Mouse (Mus musculus) neutrophil, adult 5-6 weeks (primary cell): ENCODE data around the gene Coro2a. TPM values are rescaled to one million over a fixed set of nuclear protein-coding genes. Genes with fewer than 3 reads are reported as not detected.
A peak's percentile ranks its signal among the peaks of the same experiment; 100 is the strongest.

ENCODE experiments used
- ATAC-seq: fragments of 151-379, 151-347 bp; 2 replicates; pipeline ENCODE4 v1.8.0; 2017; ENCODE audit warnings: mild to moderate bottlenecking, moderate TSS enrichment; ENCODE audit not compliant: insufficient number of reproducible peaks, poor library complexity, low FRiP score, severe bottlenecking; ENCODE audit errors: extremely low read depth
- total RNA-seq: library from RNA; stranded (forward); fragments of 200-1000 nt; gene quantifications from 2 replicates; pipeline ENCODE4 v1.2.3, GENCODE M21; 2017

Coro2a gene
- total RNA-seq, 1 experiment from 2014 or later, result 36.5 TPM

GRCm38 (mm10) chr4:46568169-46568568 lies 33.8 kb downstream of the Coro2a start:
- ATAC-seq, result no peak

- ATAC-seq, result no peak
Observed at GRCm38 (mm10) chr4:46566931-46567671, 34.9 kb downstream of the Coro2a start.

DNA sequence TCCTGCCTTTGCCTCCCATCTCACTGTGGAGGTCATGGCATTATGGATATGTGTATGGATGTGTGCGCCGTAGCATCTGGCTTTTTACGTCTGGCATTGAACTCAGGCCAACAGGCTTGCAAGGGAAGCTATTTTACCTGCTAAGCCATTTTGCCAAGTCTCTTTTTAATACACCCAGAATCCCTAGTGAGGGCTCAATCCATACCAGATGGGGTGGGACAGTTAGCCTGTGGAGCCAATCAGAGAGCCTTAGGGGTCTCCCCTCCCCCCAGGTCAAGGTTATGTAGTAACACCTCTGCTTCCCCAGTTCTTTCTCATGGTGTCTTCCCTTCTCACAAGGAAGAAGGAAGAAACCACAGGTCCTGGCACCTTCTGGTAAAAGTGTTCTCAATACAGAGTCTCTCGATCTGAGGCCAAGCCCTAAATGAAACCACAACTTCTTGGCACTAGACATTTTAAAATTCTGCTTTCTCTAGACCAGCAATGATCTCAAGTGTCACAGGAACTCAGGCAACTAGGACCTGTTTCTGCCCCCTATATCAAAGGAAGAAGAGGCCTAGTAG lies 36.5 kb downstream of the Coro2a start:
- no peak for ATAC-seq

DNA sequence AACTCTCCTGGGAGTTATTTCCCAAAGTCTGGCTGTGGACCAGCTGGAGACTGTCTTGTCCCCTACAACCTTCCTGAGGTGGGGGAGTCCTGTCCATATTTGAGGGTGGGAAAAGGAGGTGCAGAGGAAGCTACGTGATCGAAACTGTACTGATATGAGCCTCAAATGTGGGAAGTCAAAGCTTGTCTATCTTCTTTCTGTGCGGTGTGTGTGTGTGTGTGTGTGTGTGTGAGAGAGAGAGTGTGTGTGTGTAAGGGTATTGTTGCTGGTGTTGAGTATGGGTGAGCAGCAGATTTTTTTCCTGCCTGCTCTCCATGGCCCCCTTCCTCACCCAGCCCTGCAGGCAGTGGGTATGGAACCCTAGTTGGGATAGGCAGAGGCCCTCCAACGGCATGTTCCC lies 37.8 kb downstream of the Coro2a start:
- ATAC-seq, result no peak

GRCm38 (mm10) chr4:46563847-46564246 lies 38.2 kb downstream of the Coro2a start:
- ATAC-seq, result peak; percentile 86

DNA sequence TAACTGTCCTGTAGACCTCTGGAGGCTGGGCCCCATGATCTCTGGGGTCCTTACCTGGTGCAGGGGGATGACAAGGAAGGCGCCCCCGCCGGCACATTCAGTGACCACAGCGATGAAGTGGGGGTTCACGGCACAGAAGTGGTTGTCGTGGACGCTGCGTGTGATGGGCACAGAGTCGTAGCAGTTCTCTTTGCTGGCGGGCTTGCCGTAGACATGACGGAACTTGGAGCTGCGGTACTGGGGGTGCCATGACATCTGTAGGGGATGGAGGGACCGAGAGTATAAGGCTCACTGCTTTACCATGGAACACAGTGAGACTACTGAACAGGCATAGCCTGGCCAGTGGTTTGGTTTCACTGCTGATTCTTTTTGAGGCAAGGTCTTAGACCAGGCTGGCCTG lies 39.2 kb downstream of the Coro2a start:
- ATAC-seq, result no peak

- no peak for ATAC-seq
Observed at GRCm38 (mm10) chr4:46562037-46562436, 40.0 kb downstream of the Coro2a start.

GRCm38 (mm10) chr4:46560069-46560705 lies 41.8 kb downstream of the Coro2a start:
- ATAC-seq, result no peak

DNA sequence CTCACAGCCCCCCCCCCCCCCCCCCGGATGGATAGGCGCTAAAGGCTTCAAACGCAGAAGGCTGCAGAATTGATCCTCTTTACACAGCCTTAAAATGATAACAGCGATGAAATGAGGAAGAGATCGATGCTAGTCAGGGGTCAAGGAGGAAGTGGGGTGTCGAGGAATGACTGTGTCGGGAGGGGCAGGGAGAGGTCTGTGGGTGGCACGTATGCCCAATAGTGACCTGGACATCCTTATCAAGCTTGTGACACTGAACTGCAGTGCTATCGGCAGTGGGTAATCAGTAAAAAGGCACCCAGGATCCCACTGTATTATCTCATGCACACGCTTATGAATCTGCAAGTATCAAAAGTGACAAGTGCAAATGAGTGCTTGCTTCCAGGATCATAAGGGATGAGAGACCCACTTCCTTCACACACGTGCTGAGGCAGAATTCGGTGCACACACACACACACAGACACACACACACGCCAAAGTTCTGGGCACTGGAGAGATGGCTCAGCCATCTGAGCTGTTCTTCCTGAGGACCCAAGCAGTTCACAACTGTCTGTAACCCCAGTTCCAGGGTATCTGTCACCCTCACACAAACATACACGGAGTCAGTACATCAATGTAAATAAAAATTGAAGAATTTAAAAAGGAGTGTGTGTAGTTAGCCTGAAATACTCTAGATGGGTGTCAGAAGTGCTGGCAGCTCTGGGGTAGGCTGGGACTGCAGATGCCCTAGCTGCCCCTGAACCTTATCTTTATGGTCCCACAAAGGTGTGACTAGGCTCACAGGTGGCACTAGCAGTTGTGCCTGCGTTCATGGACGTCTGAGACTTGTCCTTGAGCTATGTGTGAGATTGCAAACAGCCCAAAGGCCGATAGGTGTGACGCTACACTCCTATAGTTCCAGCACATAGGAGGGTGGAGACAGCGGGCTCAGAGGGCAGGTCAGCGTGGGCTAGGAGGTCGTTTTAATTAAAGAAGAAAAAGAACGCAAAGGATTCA lies 43.0 kb downstream of the Coro2a start:
- no peak; the same call in 1 of the 2 replicates for ATAC-seq

DNA sequence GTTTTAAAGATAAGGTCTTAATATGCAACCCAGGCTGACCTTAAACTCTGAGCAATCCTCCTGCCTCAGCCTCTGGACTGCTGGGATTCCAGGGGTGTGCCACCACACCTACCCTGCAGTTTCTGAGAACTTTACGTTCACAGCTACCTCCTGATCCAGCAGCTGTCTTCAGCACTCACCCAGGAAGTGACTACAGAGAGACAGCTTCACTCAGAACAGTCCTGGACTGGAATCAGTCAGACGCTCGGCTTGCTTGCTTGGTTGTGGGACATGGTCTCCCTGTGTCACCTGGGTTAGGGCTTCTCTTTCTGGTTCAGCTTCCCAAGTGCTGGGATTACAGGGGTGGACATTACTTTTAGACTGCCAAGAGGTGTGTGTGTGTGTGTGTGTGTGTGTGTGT lies 45.1 kb downstream of the Coro2a start:
- no peak for ATAC-seq

- ATAC-seq, result peak; percentile 11; the same call in 1 of the 2 replicates
Observed at GRCm38 (mm10) chr4:46555762-46556161, 46.2 kb downstream of the Coro2a start.

DNA sequence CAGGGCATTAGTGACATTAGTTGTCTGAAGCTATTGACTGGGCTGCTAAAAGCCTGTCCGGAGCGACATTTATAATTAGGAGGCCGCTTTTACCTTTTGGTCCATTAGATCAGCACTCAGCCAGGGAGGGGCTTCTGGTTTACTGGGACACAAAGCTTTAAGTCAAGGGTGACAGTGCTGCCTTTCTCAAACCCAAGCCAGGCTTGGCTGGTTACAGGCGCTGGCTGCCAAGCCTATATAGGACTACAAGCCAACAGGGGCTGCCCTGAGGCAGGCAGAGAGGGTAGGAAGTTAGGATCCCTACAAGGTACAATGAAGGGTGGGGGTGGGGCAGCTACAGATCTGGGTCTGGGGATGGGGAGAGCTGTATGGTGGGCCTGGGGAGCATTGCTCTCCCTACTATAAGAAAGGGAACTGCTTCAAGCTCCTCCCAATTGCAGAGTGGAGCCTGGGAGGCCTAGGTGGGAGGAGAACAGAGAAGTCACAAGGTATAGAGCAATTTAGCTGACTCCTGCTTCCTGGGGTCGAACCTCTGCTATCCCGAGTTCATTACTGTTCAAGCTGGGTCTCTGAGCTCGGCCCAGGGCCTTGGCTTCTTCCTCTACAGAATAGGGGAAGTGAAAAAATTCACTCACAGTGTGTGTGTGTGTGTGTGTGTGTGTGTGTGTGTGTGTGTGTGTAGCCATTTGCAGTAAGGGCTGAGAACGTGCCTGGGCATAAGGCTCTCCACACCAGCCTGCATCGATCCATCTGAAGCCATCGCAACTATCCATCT lies 47.5 kb downstream of the Coro2a start:
- peak; percentile 73 for ATAC-seq

- ATAC-seq, result no peak
Observed at GRCm38 (mm10) chr4:46553864-46554263, 48.1 kb downstream of the Coro2a start.

DNA sequence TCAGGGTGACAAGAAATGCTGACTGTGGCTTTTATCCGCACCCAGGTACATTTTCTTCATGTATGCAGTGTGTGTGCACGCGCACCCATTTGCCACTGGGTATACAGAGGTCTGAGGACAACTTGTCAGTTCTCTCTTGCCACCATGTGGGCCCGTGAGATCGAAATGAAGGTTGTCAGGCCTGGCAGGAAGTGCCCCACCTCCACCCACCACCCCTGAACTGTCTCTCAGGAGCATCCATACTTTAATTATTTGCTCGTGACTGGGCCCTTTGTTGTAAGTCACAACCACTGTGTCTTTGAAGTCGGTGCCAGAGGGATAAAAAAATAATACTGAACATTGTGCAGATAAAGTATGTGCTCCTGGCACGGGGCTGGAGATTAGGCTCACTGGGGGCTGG lies 51.6 kb downstream of the Coro2a start:
- ATAC-seq, result no peak

- ATAC-seq, result no peak
Observed at GRCm38 (mm10) chr4:46549979-46550378, 52.0 kb downstream of the Coro2a start.

DNA sequence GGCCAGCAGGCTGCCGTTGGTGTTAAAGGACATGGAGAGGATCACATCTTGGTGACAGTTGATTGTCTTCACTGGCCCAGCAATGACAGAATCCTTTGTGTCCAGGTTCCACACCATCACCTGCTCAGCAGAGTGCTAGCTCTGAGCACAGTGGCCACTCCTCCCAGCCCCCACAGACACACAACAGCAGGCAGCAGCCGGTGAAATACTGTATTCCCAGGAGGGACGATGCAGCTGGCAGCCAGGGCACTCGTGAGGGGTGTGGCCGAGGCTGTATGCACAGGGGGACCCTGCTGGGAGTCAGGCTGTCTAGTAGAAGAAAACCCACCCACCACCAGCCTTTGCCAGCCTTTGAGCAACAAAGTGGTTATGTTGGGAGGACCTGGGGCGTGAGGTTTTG lies 55.3 kb downstream of the Coro2a start:
- peak; percentile 17; the same call in 1 of the 2 replicates for ATAC-seq

DNA sequence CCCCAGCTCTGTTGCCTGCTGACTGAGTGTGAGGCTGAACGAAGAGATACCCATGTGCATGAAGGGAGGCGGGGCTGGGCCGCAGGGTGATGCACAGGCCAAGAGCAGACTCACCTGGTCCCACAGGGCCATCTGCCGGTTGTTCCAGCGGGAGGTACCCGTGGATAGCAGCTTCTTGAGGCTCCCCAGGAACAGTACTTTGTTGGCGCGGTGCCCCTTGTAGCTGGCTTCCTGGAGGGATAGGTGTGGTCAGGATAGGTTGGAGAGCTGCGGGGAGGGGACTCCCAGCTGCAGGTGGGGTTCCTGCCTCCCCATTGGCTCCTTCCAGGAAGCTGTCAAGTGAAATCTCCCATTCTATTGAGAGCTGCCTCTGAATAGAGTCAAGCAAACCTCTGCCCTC lies 56.5 kb downstream of the Coro2a start:
- no peak for ATAC-seq

GRCm38 (mm10) chr4:46544313-46544712 lies 57.7 kb downstream of the Coro2a start:
- ATAC-seq, result peak; percentile 69; the same call in 1 of the 2 replicates
